35 mouse cellular contexts compared by ENCODE assay signal in the genomic region with DNA sequence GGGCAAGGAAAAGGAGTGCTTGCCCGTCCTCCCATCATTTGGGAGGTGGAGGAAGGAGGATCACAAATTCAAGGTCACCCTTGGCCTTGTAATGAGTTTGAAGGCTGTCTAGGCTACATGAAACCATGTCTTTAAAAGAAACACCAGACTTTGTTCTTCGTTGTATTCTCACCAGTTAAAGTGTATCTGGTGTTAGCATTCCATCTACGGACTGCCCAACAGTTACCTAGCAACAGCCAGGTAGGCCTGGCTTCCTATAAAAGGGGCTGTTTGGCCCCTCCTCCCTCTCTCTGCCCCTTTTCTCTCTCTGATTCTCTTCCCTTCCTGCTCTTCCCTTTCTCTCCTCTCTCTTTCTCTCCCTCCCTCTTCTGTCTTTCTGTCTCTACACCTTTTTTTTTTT. TPM values are rescaled to one million over a fixed set of nuclear protein-coding genes. Genes with fewer than 3 reads are reported as not detected.
DNase-seq lines count a peak whose midpoint lies in the region; ATAC-seq lines count a peak whose summit lies in the region.
"Had no signal": no experiment of that assay in that cellular context is flagged by ENCODE, and none has a peak within 500 bp of the region (broad histone marks: within the 10 kb centered on the region; RNA-seq: fewer than 3 reads in every experiment).

No protein-coding gene starts in this region.

- no peak overlapping the region for H3K9ac ChIP-seq in lung, embryonic 16.5 days (ENCODE audit: low read length)
- no peak overlapping the region for H3K9ac ChIP-seq in stomach, embryonic 15.5 days
- H3K9ac ChIP-seq: embryonic facial prominence, embryonic 13.5 days; forebrain, embryonic 12.5 days; forebrain, embryonic 15.5 days; hindbrain, embryonic 12.5 days; hindbrain, embryonic 15.5 days had no signal

- no peaks in the 10 kb centered on the region for H3K27me3 ChIP-seq in lung, embryonic 16.5 days (ENCODE audit: control insufficient read depth, insufficient read depth, low read depth, low read length)
- H3K27me3 ChIP-seq in embryonic facial prominence, embryonic 10.5 days (replicated peaks; ENCODE audit: low read depth, poor library complexity, severe bottlenecking), result no peaks in the 10 kb centered on the region
- H3K27me3 ChIP-seq in stomach, embryonic 15.5 days (replicated peaks), result no peaks in the 10 kb centered on the region
- H3K27me3 ChIP-seq: CH12.LX; embryonic facial prominence, embryonic 13.5 days; forebrain, embryonic 12.5 days; forebrain, embryonic 15.5 days; hindbrain, embryonic 12.5 days; hindbrain, embryonic 15.5 days; Patski had no signal

- H3K4me2 ChIP-seq in lung, embryonic 16.5 days (ENCODE audit: low read depth, low read length), result no peak overlapping the region
- H3K4me2 ChIP-seq in stomach, embryonic 15.5 days, result no peak overlapping the region
- H3K4me2 ChIP-seq: embryonic facial prominence, embryonic 13.5 days; forebrain, embryonic 12.5 days; forebrain, embryonic 15.5 days; heart, embryonic 11.5 days; hindbrain, embryonic 12.5 days; hindbrain, embryonic 15.5 days had no signal

- H3K27ac ChIP-seq in lung, embryonic 16.5 days (ENCODE audit: low read length), result peak overlapping the region; percentile 12; the same call in 1 of the 2 replicates
- 0 out of 2 replicates have a peak overlapping the region, but pooled peaks have one; percentile 48 for H3K27ac ChIP-seq in embryonic facial prominence, embryonic 10.5 days (replicated peaks)
- peak overlapping the region; percentile 48 for H3K27ac ChIP-seq in stomach, embryonic 15.5 days
- H3K27ac ChIP-seq: embryonic facial prominence, embryonic 13.5 days; forebrain, embryonic 12.5 days; forebrain, embryonic 15.5 days; hindbrain, embryonic 12.5 days; hindbrain, embryonic 15.5 days had no signal

- peak; percentile 56 for ATAC-seq in lung, embryonic 16.5 days (ENCODE audit: low read depth)
- peak; percentile 25; the same call in 1 of the 2 replicates for ATAC-seq in stomach, embryonic 15.5 days (ENCODE audit: insufficient read depth, low FRiP score, low read depth)
- ATAC-seq: forebrain, embryonic 15.5 days; Patski had no signal

- DNase-seq in lung, postnatal 14 days, result no peak
- DNase-seq in R1 (ENCODE audit: low read depth, low spot score) (peak; percentile 34), liver (no peak)
- DNase-seq in embryonic facial prominence, embryonic 10.5 days (ENCODE audit: low spot score), result no peak
- no peak for DNase-seq in layer of hippocampus, adult 8-10 months (ENCODE audit: low spot score in 2 of 2)
- no peak for DNase-seq in cerebellum, postnatal 10 days
- DNase-seq: adrenal gland, adult 2 months; adrenal gland, postnatal 14 days; B cell, adult 2 months; cerebellum, adult 11-12 months; cerebellum, adult 8-10 months; cerebellum, postnatal 25 days; gastrocnemius, postnatal 10 days; gastrocnemius, postnatal 36 days had no signal

- 43% methylated on average over 3 of the region's 3 CpGs for WGBS in lung, embryonic 16.5 days
- WGBS in embryonic facial prominence, embryonic 10.5 days, result 71% methylated on average over 3 of the region's 3 CpGs
- 55% methylated on average over 3 of the region's 3 CpGs for WGBS in stomach, embryonic 15.5 days

- no peaks in the 10 kb centered on the region for H3K9me3 ChIP-seq in lung, embryonic 16.5 days (ENCODE audit: control insufficient read depth, low read length)
- no peaks in the 10 kb centered on the region for H3K9me3 ChIP-seq in embryonic facial prominence, embryonic 10.5 days
- no peaks in the 10 kb centered on the region for H3K9me3 ChIP-seq in stomach, embryonic 15.5 days
- H3K9me3 ChIP-seq: embryonic facial prominence, embryonic 13.5 days; forebrain, embryonic 12.5 days; forebrain, embryonic 15.5 days; G1E; hindbrain, embryonic 12.5 days; hindbrain, embryonic 15.5 days had no signal

- H3K4me1 ChIP-seq in lung, embryonic 16.5 days (replicated peaks; ENCODE audit: control insufficient read depth, insufficient read depth, low read length), result no peaks in the 10 kb centered on the region
- H3K4me1 ChIP-seq in embryonic facial prominence, embryonic 10.5 days, result peaks cover 21% of the 10 kb centered on the region
- 0 out of 2 replicates have a peak, but pooled peaks cover 3% of the 10 kb centered on the region for H3K4me1 ChIP-seq in stomach, embryonic 15.5 days
- H3K4me1 ChIP-seq: forebrain, embryonic 12.5 days; forebrain, embryonic 15.5 days; hindbrain, embryonic 12.5 days; hindbrain, embryonic 15.5 days had no signal

- no peaks in the 10 kb centered on the region for H3K36me3 ChIP-seq in lung, embryonic 16.5 days (ENCODE audit: control insufficient read depth, insufficient read depth, low read length)
- H3K36me3 ChIP-seq in embryonic facial prominence, embryonic 10.5 days (replicated peaks), result no peaks in the 10 kb centered on the region
- H3K36me3 ChIP-seq in stomach, embryonic 15.5 days, result no peaks in the 10 kb centered on the region
- H3K36me3 ChIP-seq: embryonic facial prominence, embryonic 13.5 days; forebrain, embryonic 12.5 days; forebrain, embryonic 15.5 days; G1E; hindbrain, embryonic 12.5 days; hindbrain, embryonic 15.5 days had no signal

- H3K4me3 ChIP-seq in lung, embryonic 16.5 days (ENCODE audit: low read length), result no peak overlapping the region
- no peak overlapping the region for H3K4me3 ChIP-seq in embryonic facial prominence, embryonic 10.5 days
- H3K4me3 ChIP-seq in stomach, embryonic 15.5 days (replicated peaks), result no peak overlapping the region
- H3K4me3 ChIP-seq: embryonic facial prominence, embryonic 13.5 days; erythroblast, embryonic 14.5 days; forebrain, embryonic 12.5 days; forebrain, embryonic 15.5 days; hindbrain, embryonic 12.5 days; hindbrain, embryonic 15.5 days had no signal

RNA-seq across cellular contexts. Expression of gene Lgsn, which starts 25.7 kb away (rescaled TPM):
- not detected in 2 replicates for polyA plus RNA-seq in lung, embryonic 16.5 days (2015; fragmentation: Nextera tagmentation; extraction: Ambion mirVana)
- not detected in 2 replicates for polyA plus RNA-seq in embryonic facial prominence, embryonic 10.5 days (2016; fragmentation: Nextera tagmentation; extraction: Ambion mirVana)
- not detected in 2 replicates for polyA plus RNA-seq in stomach, embryonic 15.5 days (2015; fragmentation: Nextera tagmentation; extraction: Ambion mirVana)
- total RNA-seq in layer of hippocampus, adult 8-10 months (2022), result not detected
- total RNA-seq: adrenal gland, adult 2 months; adrenal gland, postnatal 14 days; adrenal gland, postnatal 4 days; common myeloid progenitor, adult 5-6 weeks; G1E; gastrocnemius, adult 18-20 months; gastrocnemius, postnatal 10 days; gastrocnemius, postnatal 36 days; granulocyte monocyte progenitor cell, adult 5-6 weeks; heart, adult 8-10 months; heart, postnatal 25 days; hematopoietic stem cell, adult 5-6 weeks had no signal
- polyA plus RNA-seq: adrenal gland, adult 2 months; embryonic facial prominence, embryonic 13.5 days; erythroblast, embryonic 14.5 days; forebrain, embryonic 12.5 days; forebrain, embryonic 15.5 days; G1E; heart, embryonic 11.5 days; heart, embryonic 14.5 days; heart, postnatal 0 days; hindbrain, embryonic 12.5 days; hindbrain, embryonic 15.5 days; Patski had no signal
